Mouse (Mus musculus) adrenal gland, postnatal 36 days (tissue): ENCODE data around the gene Try5. TPM values are rescaled to one million over a fixed set of nuclear protein-coding genes. Genes with fewer than 3 reads are reported as not detected.
"Not testable (repeated sequence)": the region's sequence is repeated elsewhere in the genome, so short reads cannot be mapped to it uniquely, and the experiment has no call there.

Experiments
- DNase-seq, 2 experiments: peaks; one replicate each; pipeline ENCODE4 v3.0.0; 2021; ENCODE audit warnings: mixed read lengths in 1 of 2
- long read RNA-seq, 2 experiments: library from polyadenylated mRNA; stranded (forward); transcript quantifications; one replicate each; pipeline ENCODE4 v2.0.0; 2021; ENCODE audit warnings: borderline sequencing depth in 2 of 2
- total RNA-seq, 2 experiments: library from RNA; stranded (reverse); gene quantifications; 2 replicates each; pipeline ENCODE4 v1.2.3; 2021

The Try5 gene
- total RNA-seq, result not detected
- long read RNA-seq, experiment 1, result 0 reads
- long read RNA-seq, experiment 2, transcript Try5-201 (5 exons, 801 nt), result major isoform, 91 of 115 reads
- long read RNA-seq, experiment 2, partial matches to known transcripts, result 3 of 115 reads
- long read RNA-seq, experiment 2, other reads (novel, unspliced or antisense), result 21 of 115 reads

DNA sequence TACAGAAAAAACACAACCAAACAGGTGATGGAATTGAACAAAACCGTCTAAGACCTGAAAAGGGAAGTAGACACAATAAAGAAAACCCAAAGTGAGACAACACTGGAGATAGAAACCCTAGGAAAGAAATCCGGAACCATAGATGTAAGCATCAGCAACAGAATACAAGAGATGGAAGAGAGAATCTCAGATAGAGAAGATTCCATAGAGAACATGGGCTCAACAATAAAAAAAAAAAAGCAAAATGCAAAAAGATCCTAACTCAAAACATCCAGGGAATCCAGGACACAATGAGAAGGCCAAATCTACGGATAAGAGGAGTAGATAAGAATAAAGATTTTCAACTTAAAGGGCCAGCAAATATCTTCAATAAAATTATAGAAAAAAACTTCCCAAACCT lies at the start of gene Try5:
TSS of gene Try5 (minus strand) at position 101 of the 400 bp plus-strand sequence.
- not testable (repeated sequence) for DNase-seq

DNA sequence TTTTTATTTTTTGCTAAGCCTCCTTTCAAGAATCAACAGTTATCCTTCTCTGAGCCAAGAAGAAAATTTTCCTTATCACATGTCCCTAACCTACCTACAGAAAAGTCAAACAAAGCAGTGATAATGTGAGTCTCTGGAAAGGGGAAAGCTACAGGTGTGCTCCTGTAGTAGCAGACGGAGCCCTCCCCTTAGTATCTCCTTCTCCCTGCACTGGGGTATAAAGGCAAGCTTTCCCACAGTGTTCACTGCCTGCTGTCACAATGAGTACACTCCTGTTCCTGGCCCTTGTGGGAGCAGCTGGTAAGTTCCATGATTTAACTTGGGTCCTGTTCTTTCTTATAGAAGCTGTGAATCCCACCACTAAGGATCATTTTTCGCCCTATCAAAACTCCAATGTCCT lies 37.3 kb upstream of the Try5 start, which contains the start of gene Try10:
TSS of gene Try10 (plus strand) at position 174 of the 400 bp plus-strand sequence.
- no peak for DNase-seq

DNA sequence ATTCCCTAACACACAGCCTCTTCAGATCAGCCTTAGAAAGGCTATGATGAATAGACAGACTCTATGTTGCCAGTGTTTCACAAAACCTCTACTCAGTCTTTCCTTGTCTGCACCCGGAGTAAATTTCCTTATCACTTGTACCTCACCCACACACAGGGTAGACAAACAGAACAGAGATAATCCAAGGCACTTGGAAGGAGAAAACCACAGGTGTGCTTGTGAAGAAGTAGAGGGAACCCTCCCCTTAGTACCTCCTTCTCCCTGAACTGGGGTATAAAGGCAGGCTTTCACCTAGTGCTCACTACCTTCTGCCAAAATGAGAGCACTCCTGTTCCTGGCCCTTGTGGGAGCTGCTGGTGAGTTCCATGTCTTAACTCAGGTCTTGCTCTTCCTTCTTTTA lies 14.7 kb downstream of the Try5 start, which contains the start of gene Try4:
TSS of gene Try4 (plus strand) at position 301 of the 400 bp plus-strand sequence.
- no peak for DNase-seq

DNA sequence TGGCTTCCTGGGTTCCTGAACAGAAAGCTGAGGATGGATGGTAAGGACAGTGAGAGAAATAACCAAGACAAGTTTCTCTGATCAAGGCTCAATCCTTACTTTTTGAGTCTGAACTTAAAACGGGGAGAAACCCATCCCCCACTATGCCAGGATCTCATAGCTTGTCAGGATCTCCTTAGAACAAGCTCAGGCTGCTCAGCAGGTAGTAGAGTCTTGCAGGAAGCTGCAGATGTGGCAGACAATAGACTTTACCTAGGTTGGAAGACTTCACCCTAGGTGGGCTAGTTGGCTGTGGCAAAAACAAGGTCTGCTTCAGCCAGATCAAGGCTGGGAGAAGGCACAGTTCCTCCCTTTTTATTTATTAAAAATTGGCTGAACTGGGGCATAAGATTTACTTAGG lies 18.4 kb downstream of the Try5 start:
- DNase-seq, result no peak

DNA sequence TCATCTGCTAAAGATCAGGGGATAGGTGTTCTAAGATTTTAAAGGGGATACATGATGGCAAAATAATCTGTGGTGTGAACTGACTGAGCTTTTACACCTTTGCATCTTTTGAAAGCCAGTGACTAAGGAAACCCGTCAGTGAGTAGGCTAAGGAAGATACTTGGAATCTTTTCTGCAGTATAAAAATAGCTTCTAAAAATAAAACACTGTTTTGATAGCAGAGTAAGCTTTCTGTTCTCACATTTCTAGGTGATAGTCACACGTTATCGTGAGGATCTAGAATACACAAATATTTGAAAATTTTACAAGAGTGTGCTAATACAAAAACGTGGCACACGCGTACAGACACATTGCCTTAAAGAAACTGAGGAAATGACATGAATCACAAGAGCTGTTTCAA lies 50.5 kb downstream of the Try5 start:
- DNase-seq, result no peak

DNA sequence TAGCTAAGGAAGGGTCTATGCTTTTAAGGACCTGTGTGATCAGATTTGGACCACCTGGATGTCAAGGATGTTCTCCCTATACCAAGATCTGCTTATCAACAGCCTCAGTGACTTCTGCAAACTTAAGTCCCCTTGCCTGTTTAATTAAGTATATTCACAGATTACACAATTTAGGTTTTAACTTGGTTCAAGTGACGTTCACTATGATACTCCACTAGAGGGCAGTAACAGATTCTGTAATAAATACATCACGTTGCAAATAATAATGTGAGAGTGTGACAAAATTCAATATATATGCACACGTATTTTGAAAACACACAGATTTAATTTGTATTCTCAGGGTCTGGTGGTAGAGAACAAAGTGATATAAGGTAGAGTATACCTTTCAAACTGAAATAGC lies 53.8 kb downstream of the Try5 start:
- no peak for DNase-seq

Other genes with a start within 250 kb of the Try5 start
- gene Try4, start 14.6 kb downstream of the Try5 start, total RNA-seq, result not detected
- gene Try10, start 37.3 kb upstream of the Try5 start, total RNA-seq, result not detected
- not detected for gene Prss3, start 60.8 kb upstream of the Try5 start, total RNA-seq
- gene Gm5771, start 75.5 kb upstream of the Try5 start, total RNA-seq, result not detected
- not detected for gene Gm10334, start 129.3 kb upstream of the Try5 start, total RNA-seq
- not detected for gene Prss1, start 142.1 kb upstream of the Try5 start, total RNA-seq
- gene Prss2, start 204.9 kb upstream of the Try5 start, total RNA-seq, result not detected